ENCODE assay signal across 28 mouse cellular contexts in the genomic region with DNA sequence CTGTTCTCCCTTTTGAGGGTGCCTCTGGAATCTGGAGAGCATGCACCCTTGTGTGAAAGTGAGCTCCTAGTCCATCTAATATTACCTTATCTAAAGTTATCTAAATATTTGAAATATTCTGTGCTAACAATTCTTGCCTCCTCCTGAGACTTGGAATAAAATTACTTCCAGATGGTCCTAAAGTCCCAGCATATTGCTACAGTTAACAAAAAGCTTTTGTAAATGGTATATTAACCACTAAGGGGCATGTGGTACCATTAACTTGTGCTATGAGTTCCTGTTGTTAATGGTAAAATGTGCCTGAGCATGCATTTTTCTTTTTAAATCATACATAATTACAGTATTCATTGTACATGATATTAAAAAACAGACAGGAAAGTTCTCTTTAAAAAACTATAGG.
DNase-seq lines count a peak whose midpoint lies in the region; ATAC-seq lines count a peak whose summit lies in the region.
"Had no signal": no experiment of that assay in that cellular context is flagged by ENCODE, and none has a peak within 500 bp of the region (broad histone marks: within the 10 kb centered on the region; RNA-seq: fewer than 3 reads in every experiment).

No protein-coding gene starts in this region.

- intact Hi-C loops in gastrocnemius, postnatal 14 days (cut with DNase I; ENCODE audit: low total_unique reads): no loop called here

- H3K4me2 ChIP-seq in forebrain, embryonic 14.5 days (ENCODE audit: low read length): no peak overlapping the region
- no peak overlapping the region for H3K4me2 ChIP-seq in forebrain, embryonic 13.5 days
- H3K4me2 ChIP-seq in limb, embryonic 11.5 days (ENCODE audit: low read depth, severe bottlenecking): no peak overlapping the region
- H3K4me2 ChIP-seq: embryonic facial prominence, embryonic 15.5 days; forebrain, embryonic 15.5 days; heart, embryonic 15.5 days; limb, embryonic 15.5 days; liver, embryonic 13.5 days; midbrain, embryonic 13.5 days had no signal

- H3K4me3 ChIP-seq in forebrain, embryonic 14.5 days (ENCODE audit: low read depth, low read length): no peak overlapping the region
- no peak overlapping the region for H3K4me3 ChIP-seq in forebrain, embryonic 13.5 days
- no peak overlapping the region for H3K4me3 ChIP-seq in limb, embryonic 11.5 days (ENCODE audit: low read depth, low read length)
- H3K4me3 ChIP-seq: embryonic facial prominence, embryonic 15.5 days; forebrain, embryonic 15.5 days; heart, embryonic 10.5 days; heart, embryonic 15.5 days; limb, embryonic 15.5 days; liver, embryonic 13.5 days; megakaryocyte, embryonic 14.5 days; midbrain, embryonic 13.5 days had no signal

- H3K27ac ChIP-seq in forebrain, embryonic 14.5 days (ENCODE audit: low read depth, low read length): no peak overlapping the region
- no peak overlapping the region for H3K27ac ChIP-seq in forebrain, embryonic 13.5 days
- H3K27ac ChIP-seq in limb, embryonic 11.5 days (replicated peaks; ENCODE audit: low read depth, low read length): peak overlapping the region; percentile 38; the same call in 1 of the 2 replicates
- H3K27ac ChIP-seq: embryonic facial prominence, embryonic 15.5 days; forebrain, embryonic 15.5 days; heart, embryonic 10.5 days; heart, embryonic 15.5 days; limb, embryonic 15.5 days; liver, embryonic 13.5 days; midbrain, embryonic 13.5 days had no signal

- no peaks in the 10 kb centered on the region for H3K9me3 ChIP-seq in forebrain, embryonic 14.5 days (replicated peaks; ENCODE audit: control insufficient read depth, low read length)
- no peaks in the 10 kb centered on the region for H3K9me3 ChIP-seq in forebrain, embryonic 13.5 days (replicated peaks)
- H3K9me3 ChIP-seq in limb, embryonic 11.5 days (ENCODE audit: control insufficient read depth, low read length): no peaks in the 10 kb centered on the region
- H3K9me3 ChIP-seq: embryonic facial prominence, embryonic 15.5 days; forebrain, embryonic 15.5 days; G1E; heart, embryonic 10.5 days; heart, embryonic 15.5 days; limb, embryonic 15.5 days; liver, embryonic 13.5 days; megakaryocyte, embryonic 14.5 days; midbrain, embryonic 13.5 days had no signal

- ATAC-seq in cerebellum, adult (ENCODE audit: insufficient number of reproducible peaks, low FRiP score, low TSS enrichment): peak; percentile 73
- no peak for ATAC-seq in forebrain, embryonic 14.5 days
- no peak for ATAC-seq in forebrain, embryonic 13.5 days
- ATAC-seq in limb, embryonic 11.5 days (ENCODE audit: insufficient number of reproducible peaks, low FRiP score, low TSS enrichment, low read depth): peak; percentile 78
- ATAC-seq: forebrain, embryonic 15.5 days; hindbrain, embryonic 16.5 days; lung, postnatal 0 days; midbrain, embryonic 13.5 days had no signal

- no peaks in the 10 kb centered on the region for H3K27me3 ChIP-seq in forebrain, embryonic 14.5 days (replicated peaks; ENCODE audit: control insufficient read depth, insufficient read depth, low read length)
- H3K27me3 ChIP-seq in forebrain, embryonic 13.5 days: no peaks in the 10 kb centered on the region
- no peaks in the 10 kb centered on the region for H3K27me3 ChIP-seq in limb, embryonic 11.5 days (ENCODE audit: control insufficient read depth, insufficient read depth, low read length)
- H3K27me3 ChIP-seq: embryonic facial prominence, embryonic 15.5 days; forebrain, embryonic 15.5 days; heart, embryonic 15.5 days; limb, embryonic 15.5 days; liver, embryonic 13.5 days; megakaryocyte, embryonic 14.5 days; midbrain, embryonic 13.5 days had no signal

- no peak for DNase-seq in cerebellum, adult 8-10 months
- peak; percentile 10 for DNase-seq in forebrain, embryonic 14.5 days (ENCODE audit: low spot score)
- no peak for DNase-seq in limb, embryonic 11.5 days (ENCODE audit: low spot score)
- DNase-seq in heart, adult 8-10 months (ENCODE audit: low spot score): no peak
- DNase-seq in adrenal gland, postnatal 36 days: no peak
- DNase-seq in gastrocnemius, postnatal 14 days: no peak
- DNase-seq: adrenal gland, adult 8-10 months; cerebellum, adult 18-20 months; cerebellum, postnatal 36 days; kidney, adult 9 months; kidney, postnatal 10 days; layer of hippocampus, postnatal 36 days; liver, embryonic 13.5 days; lung, adult 18-20 months; lung, postnatal 4 days; thymus, adult 2 months had no signal

- H3K9ac ChIP-seq in forebrain, embryonic 14.5 days (ENCODE audit: low read length): no peak overlapping the region
- no peak overlapping the region for H3K9ac ChIP-seq in forebrain, embryonic 13.5 days
- no peak overlapping the region for H3K9ac ChIP-seq in limb, embryonic 11.5 days (ENCODE audit: low read length)
- H3K9ac ChIP-seq: embryonic facial prominence, embryonic 15.5 days; forebrain, embryonic 15.5 days; heart, embryonic 15.5 days; limb, embryonic 15.5 days; liver, embryonic 13.5 days; midbrain, embryonic 13.5 days had no signal

- H3K36me3 ChIP-seq in forebrain, embryonic 14.5 days (ENCODE audit: control insufficient read depth, insufficient read depth, low read length): no peaks in the 10 kb centered on the region
- H3K36me3 ChIP-seq in forebrain, embryonic 13.5 days (ENCODE audit: poor library complexity, severe bottlenecking): no peaks in the 10 kb centered on the region
- no peaks in the 10 kb centered on the region for H3K36me3 ChIP-seq in limb, embryonic 11.5 days (ENCODE audit: control insufficient read depth, insufficient read depth, low read length)
- H3K36me3 ChIP-seq: embryonic facial prominence, embryonic 15.5 days; forebrain, embryonic 15.5 days; G1E; heart, embryonic 10.5 days; heart, embryonic 15.5 days; limb, embryonic 15.5 days; liver, embryonic 13.5 days; midbrain, embryonic 13.5 days had no signal

- no peaks in the 10 kb centered on the region for H3K4me1 ChIP-seq in forebrain, embryonic 14.5 days (ENCODE audit: control insufficient read depth, insufficient read depth, low read length)
- H3K4me1 ChIP-seq in forebrain, embryonic 13.5 days: no peaks in the 10 kb centered on the region
- peaks cover 9% of the 10 kb centered on the region for H3K4me1 ChIP-seq in limb, embryonic 11.5 days (ENCODE audit: control insufficient read depth, insufficient read depth, low read length)
- H3K4me1 ChIP-seq: embryonic facial prominence, embryonic 15.5 days; forebrain, embryonic 15.5 days; heart, embryonic 15.5 days; limb, embryonic 15.5 days; liver, embryonic 13.5 days; megakaryocyte, embryonic 14.5 days; midbrain, embryonic 13.5 days had no signal

Comparison
In these comparisons a context has a peak if more than half of its experiments do, and no peak if none do; other contexts are left out.
1. ATAC-seq: peak in cerebellum, adult (single experiment) and limb, embryonic 11.5 days (single experiment); none in forebrain, embryonic 14.5 days (single experiment) and forebrain, embryonic 13.5 days (single experiment).